Mouse (Mus musculus) bone marrow macrophage, adult 2 months (primary cell): ENCODE data around the gene Ptgds.

Experiments used
- CTCF ChIP-seq: IDR thresholded peaks from 2 replicates; pipeline ENCODE4 v1.5.1; 2012; ENCODE audit warnings: low read depth, mild to moderate bottlenecking, low read length, moderate library complexity
- POLR2A ChIP-seq: IDR thresholded peaks from 2 replicates; pipeline ENCODE4 v1.6.1; 2012; ENCODE audit warnings: mild to moderate bottlenecking, low read depth, low read length, borderline replicate concordance

- TF ChIP-seq CTCF (no peak), POLR2A (no peak)
Observed at GRCm38 (mm10) chr2:25480541-25480940, 10.7 kb upstream of the Ptgds start.
